Mouse (Mus musculus): Measurements from ENCODE around the gene Crls1. TPM values are rescaled to one million over a fixed set of nuclear protein-coding genes. Genes with fewer than 3 reads are reported as not detected.

Gene Crls1
- polyA plus RNA-seq, 1 experiment from 2014 or later, result 31.9 TPM

- no peak overlapping the region for H3K27ac ChIP-seq
- H3K4me2 ChIP-seq, result no peak overlapping the region
- 87% methylated on average over 7 of the region's 7 CpGs for WGBS
- no peak for ATAC-seq (ENCODE audit: insufficient number of reproducible peaks, insufficient read depth, low FRiP score, low TSS enrichment, low read depth)
- no peak overlapping the region for H3K9ac ChIP-seq (replicated peaks)
- no peak overlapping the region for H3K4me3 ChIP-seq (replicated peaks)
- no peaks in the 10 kb centered on the region for H3K9me3 ChIP-seq
- no peaks in the 10 kb centered on the region for H3K36me3 ChIP-seq
- H3K27me3 ChIP-seq, result peaks cover 15% of the 10 kb centered on the region
- peaks cover 13% of the 10 kb centered on the region for H3K4me1 ChIP-seq (replicated peaks)
Measured at GRCm38 (mm10) chr2:132885312-132885711, 38.8 kb downstream of the Crls1 start.

DNA sequence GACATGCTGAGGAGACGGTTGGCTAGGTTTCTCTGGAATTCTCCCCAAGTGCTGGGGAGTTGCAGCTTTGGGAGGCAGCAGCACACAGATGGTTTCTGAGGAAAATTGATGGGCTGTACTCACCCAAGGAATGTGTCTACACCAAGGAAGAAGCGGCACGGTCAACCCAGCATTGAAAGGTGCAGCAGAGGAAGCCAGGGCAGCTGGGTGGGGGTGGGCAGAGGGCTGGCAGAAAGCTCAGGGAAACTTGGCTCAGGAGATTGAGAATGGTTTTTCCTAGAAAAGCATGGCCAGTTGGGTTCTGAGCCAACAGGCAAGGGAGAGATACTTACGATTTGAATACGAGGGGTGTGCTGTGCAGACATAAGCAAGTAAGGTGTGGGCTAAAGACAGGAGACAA, 47.4 kb downstream of the Crls1 start:
- Histone ChIP-seq H3K9ac (replicated peaks) (no peak overlapping the region), H3K27me3 (no peaks in the 10 kb centered on the region), H3K9me3 (no peaks in the 10 kb centered on the region), H3K4me3 (replicated peaks) (no peak overlapping the region), H3K4me2 (no peak overlapping the region), H3K4me1 (replicated peaks) (no peaks in the 10 kb centered on the region), H3K36me3 (no peaks in the 10 kb centered on the region), H3K27ac (no peak overlapping the region)
- no peak for ATAC-seq (ENCODE audit: insufficient number of reproducible peaks, insufficient read depth, low FRiP score, low TSS enrichment, low read depth)
- 91% methylated on average over 5 of the region's 5 CpGs for WGBS

- Histone ChIP-seq H3K36me3 (no peaks in the 10 kb centered on the region), H3K9ac (replicated peaks) (no peak overlapping the region), H3K9me3 (no peaks in the 10 kb centered on the region), H3K27ac (no peak overlapping the region), H3K4me1 (replicated peaks) (no peaks in the 10 kb centered on the region), H3K4me3 (replicated peaks) (no peak overlapping the region), H3K4me2 (no peak overlapping the region), H3K27me3 (no peaks in the 10 kb centered on the region)
- 46% methylated on average over 1 of the region's 1 CpGs for WGBS
- ATAC-seq (ENCODE audit: insufficient number of reproducible peaks, insufficient read depth, low FRiP score, low TSS enrichment, low read depth), result no peak
Measured at GRCm38 (mm10) chr2:132898211-132898610, 51.7 kb downstream of the Crls1 start.

DNA sequence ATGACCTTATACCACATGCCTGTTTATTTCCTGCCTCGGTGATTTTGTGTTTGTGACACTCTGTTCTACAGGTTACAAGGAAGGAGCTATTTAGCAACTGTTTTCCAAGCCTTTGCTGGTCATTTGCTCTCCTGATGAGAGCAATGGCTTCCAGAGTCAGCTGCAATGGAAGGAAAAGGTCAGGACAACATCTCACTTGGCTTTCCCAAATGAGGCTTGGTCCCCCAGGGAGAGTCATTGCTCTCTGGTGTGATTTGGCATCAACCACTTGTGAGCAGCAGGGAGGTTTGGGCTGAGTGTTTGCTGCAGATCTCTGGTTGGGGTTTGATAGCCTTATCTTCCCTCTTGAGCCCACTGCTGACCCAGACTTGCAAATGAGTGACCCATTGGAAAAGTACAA, 54.1 kb downstream of the Crls1 start:
- H3K4me3 ChIP-seq (replicated peaks), result no peak overlapping the region
- no peaks in the 10 kb centered on the region for H3K9me3 ChIP-seq
- H3K9ac ChIP-seq (replicated peaks), result no peak overlapping the region
- no peak overlapping the region for H3K27ac ChIP-seq
- no peak overlapping the region for H3K4me2 ChIP-seq
- no peaks in the 10 kb centered on the region for H3K36me3 ChIP-seq
- WGBS, result 76% methylated on average over 1 of the region's 1 CpGs
- H3K4me1 ChIP-seq (replicated peaks), result no peaks in the 10 kb centered on the region
- no peak for ATAC-seq (ENCODE audit: insufficient number of reproducible peaks, insufficient read depth, low FRiP score, low TSS enrichment, low read depth)
- H3K27me3 ChIP-seq, result no peaks in the 10 kb centered on the region

- Histone ChIP-seq H3K27me3 (no peaks in the 10 kb centered on the region), H3K9ac (replicated peaks) (no peak overlapping the region), H3K4me2 (no peak overlapping the region), H3K4me3 (replicated peaks) (no peak overlapping the region), H3K36me3 (no peaks in the 10 kb centered on the region), H3K9me3 (no peaks in the 10 kb centered on the region), H3K4me1 (replicated peaks) (no peaks in the 10 kb centered on the region), H3K27ac (no peak overlapping the region)
- 84% methylated on average over 4 of the region's 4 CpGs for WGBS
- ATAC-seq (ENCODE audit: insufficient number of reproducible peaks, insufficient read depth, low FRiP score, low TSS enrichment, low read depth), result no peak
Measured at GRCm38 (mm10) chr2:132901636-132902035, 55.2 kb downstream of the Crls1 start.

DNA sequence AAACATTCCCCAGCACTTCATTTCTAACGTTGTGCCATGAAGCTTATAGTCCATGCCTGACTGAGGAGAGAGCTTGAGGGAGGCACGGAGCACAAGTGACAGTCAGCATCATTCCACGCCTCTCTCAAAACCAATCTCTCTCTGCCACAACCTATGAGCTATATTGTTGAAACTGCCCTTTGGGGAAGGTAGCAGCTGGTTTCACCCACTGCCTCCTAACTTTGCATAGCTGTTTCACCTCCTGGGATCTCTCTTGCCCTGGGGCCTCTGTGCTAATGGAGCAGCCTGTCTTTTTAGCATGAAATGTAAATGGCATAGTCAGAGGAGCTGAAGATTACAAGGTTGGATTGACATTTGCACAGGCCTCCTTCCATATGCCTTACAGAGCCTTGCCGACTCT, 55.6 kb downstream of the Crls1 start:
- WGBS, result 61% methylated on average over 4 of the region's 4 CpGs
- Histone ChIP-seq H3K4me2 (no peak overlapping the region), H3K27ac (no peak overlapping the region), H3K9ac (replicated peaks) (no peak overlapping the region), H3K27me3 (no peaks in the 10 kb centered on the region), H3K9me3 (no peaks in the 10 kb centered on the region), H3K36me3 (no peaks in the 10 kb centered on the region), H3K4me3 (replicated peaks) (no peak overlapping the region), H3K4me1 (replicated peaks) (no peaks in the 10 kb centered on the region)
- no peak for ATAC-seq (ENCODE audit: insufficient number of reproducible peaks, insufficient read depth, low FRiP score, low TSS enrichment, low read depth)

- Histone ChIP-seq H3K4me3 (replicated peaks) (no peak overlapping the region), H3K4me1 (replicated peaks) (no peaks in the 10 kb centered on the region), H3K4me2 (no peak overlapping the region), H3K9ac (replicated peaks) (no peak overlapping the region), H3K27me3 (no peaks in the 10 kb centered on the region), H3K9me3 (no peaks in the 10 kb centered on the region), H3K36me3 (no peaks in the 10 kb centered on the region), H3K27ac (no peak overlapping the region)
- 39% methylated on average over 3 of the region's 3 CpGs for WGBS
- no peak for ATAC-seq (ENCODE audit: insufficient number of reproducible peaks, insufficient read depth, low FRiP score, low TSS enrichment, low read depth)
Measured at GRCm38 (mm10) chr2:132903498-132903897, 57.0 kb downstream of the Crls1 start.

GRCm38 (mm10) chr2:132904961-132905360, 58.5 kb downstream of the Crls1 start:
- no peak for ATAC-seq (ENCODE audit: insufficient number of reproducible peaks, insufficient read depth, low FRiP score, low TSS enrichment, low read depth)
- H3K27me3 ChIP-seq, result no peaks in the 10 kb centered on the region
- H3K9ac ChIP-seq (replicated peaks), result no peak overlapping the region
- no peak overlapping the region for H3K4me2 ChIP-seq
- WGBS, result 71% methylated on average over 2 of the region's 2 CpGs
- no peak overlapping the region for H3K4me3 ChIP-seq (replicated peaks)
- no peaks in the 10 kb centered on the region for H3K36me3 ChIP-seq
- no peaks in the 10 kb centered on the region for H3K4me1 ChIP-seq (replicated peaks)
- no peak overlapping the region for H3K27ac ChIP-seq
- H3K9me3 ChIP-seq, result no peaks in the 10 kb centered on the region

DNA sequence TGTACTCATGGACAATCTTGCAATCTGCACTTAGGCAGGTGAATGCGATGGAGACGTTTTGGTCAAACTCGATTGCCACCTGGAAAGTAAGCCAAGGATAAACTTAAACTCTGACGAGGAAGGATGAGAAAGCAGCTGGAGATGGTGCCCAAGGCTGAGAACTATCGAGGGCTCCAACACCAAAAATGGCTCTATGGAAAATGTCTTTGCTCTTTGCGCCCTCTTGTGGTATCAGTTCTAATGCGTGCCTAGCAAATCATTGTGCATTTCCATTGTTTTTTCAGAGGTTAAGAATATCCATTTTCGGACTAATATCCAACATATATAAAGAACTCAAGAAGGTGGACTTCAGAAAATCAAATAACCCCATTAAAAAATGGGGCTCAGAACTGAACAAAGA, 60.3 kb downstream of the Crls1 start:
- H3K4me3 ChIP-seq (replicated peaks), result no peak overlapping the region
- no peak for ATAC-seq (ENCODE audit: insufficient number of reproducible peaks, insufficient read depth, low FRiP score, low TSS enrichment, low read depth)
- H3K27ac ChIP-seq, result no peak overlapping the region
- WGBS, result 23% methylated on average over 8 of the region's 8 CpGs
- no peaks in the 10 kb centered on the region for H3K4me1 ChIP-seq (replicated peaks)
- H3K9me3 ChIP-seq, result no peaks in the 10 kb centered on the region
- no peaks in the 10 kb centered on the region for H3K36me3 ChIP-seq
- no peak overlapping the region for H3K4me2 ChIP-seq
- no peak overlapping the region for H3K9ac ChIP-seq (replicated peaks)
- H3K27me3 ChIP-seq, result no peaks in the 10 kb centered on the region

- Histone ChIP-seq H3K9me3 (no peaks in the 10 kb centered on the region), H3K36me3 (no peaks in the 10 kb centered on the region), H3K27me3 (no peaks in the 10 kb centered on the region), H3K27ac (no peak overlapping the region), H3K4me3 (replicated peaks) (no peak overlapping the region), H3K4me1 (replicated peaks) (no peaks in the 10 kb centered on the region), H3K9ac (replicated peaks) (no peak overlapping the region), H3K4me2 (no peak overlapping the region)
- ATAC-seq (ENCODE audit: insufficient number of reproducible peaks, insufficient read depth, low FRiP score, low TSS enrichment, low read depth), result no peak
- 83% methylated on average over 1 of the region's 1 CpGs for WGBS
Measured at GRCm38 (mm10) chr2:132914785-132915184, 68.3 kb downstream of the Crls1 start.
